Mouse (Mus musculus) G1E (cell line): Measurements from ENCODE around the gene Cdc37l1.

ENCODE experiments used
- CTCF ChIP-seq: IDR thresholded peaks from 2 replicates; pipeline ENCODE4 v1.5.1; 2012; ENCODE audit warnings: low read depth, low read length, inconsistent platforms, mixed read lengths
- GATA2 ChIP-seq: IDR thresholded peaks from 2 replicates; pipeline ENCODE4 v1.6.1; 2012; ENCODE audit warnings: low read depth, low read length, inconsistent platforms, borderline replicate concordance
- POLR2AphosphoS5 ChIP-seq: IDR thresholded peaks from 2 replicates; pipeline ENCODE4 v1.6.1; 2012; ENCODE audit warnings: low read depth, low read length, inconsistent platforms; ENCODE audit not compliant: insufficient replicate concordance

DNA sequence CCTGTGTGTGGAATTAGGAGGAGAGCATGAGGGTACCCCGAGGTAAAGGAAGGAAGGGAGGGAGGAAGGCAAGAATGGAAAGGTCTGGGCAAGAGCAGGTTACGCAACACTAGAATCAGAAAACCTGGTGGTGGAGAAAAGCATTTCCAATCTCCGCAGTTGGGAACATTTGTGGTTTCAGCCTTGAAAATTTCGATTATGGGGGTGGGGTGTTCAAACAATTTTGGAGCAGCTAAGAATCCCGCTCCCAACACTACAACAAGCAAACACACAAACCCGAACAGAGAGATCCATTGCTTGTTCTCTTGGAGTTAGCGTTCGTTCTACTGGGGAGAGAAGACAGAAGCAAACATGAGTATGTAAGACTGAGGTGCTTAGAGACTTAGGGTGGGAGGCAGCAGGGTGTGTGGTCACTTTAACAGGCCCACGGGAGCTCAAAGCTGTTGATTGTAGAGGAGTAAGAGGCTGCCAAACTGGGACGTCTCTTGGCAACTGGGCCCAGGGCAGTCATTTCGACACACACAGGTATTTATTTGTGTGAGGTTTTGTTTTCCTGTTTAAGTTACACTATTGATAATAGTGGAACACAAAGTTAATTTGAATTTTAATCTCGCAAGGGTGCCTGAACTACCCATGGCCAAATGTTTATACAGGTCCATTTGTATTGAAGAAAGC lies 59.4 kb downstream of the Cdc37l1 start:
- TF ChIP-seq CTCF, result no peak
- no peak for TF ChIP-seq POLR2AphosphoS5
- no peak for TF ChIP-seq GATA2
